Mouse (Mus musculus) layer of hippocampus, postnatal 25 days (tissue): ENCODE measurements at regions not wholly inside any gene's neighbourhood (a gene's known extent, or its start where the extent isn't known, plus 50 kb on each side); places are given as distances from the start of the nearest gene placed in this dataset.
"Not testable (repeated sequence)": the region's sequence is repeated elsewhere in the genome, so short reads cannot be mapped to it uniquely, and the experiment has no call there.

Source experiments
- DNase-seq, 2 experiments: peaks; one replicate each; pipeline ENCODE4 v3.0.0; 2022; ENCODE audit warnings: mixed read lengths in 2 of 2, low spot score in 1 of 2; ENCODE audit errors: extremely low spot score in 1 of 2

- peak; percentile 14 to 54 for DNase-seq
Observed at GRCm38 (mm10) chr12:18207941-18208340, 306.4 kb upstream of the 5730507C01Rik start.

GRCm38 (mm10) chr12:18216432-18216926 is 297.8 kb upstream of the 5730507C01Rik start:
- DNase-seq, result not testable (repeated sequence)

- DNase-seq, result no peak
Observed at GRCm38 (mm10) chr12:18224516-18224915, 289.8 kb upstream of the 5730507C01Rik start.

GRCm38 (mm10) chr12:18226691-18227090 is 287.6 kb upstream of the 5730507C01Rik start:
- DNase-seq, result no peak

- DNase-seq, result not testable (repeated sequence)
Observed at GRCm38 (mm10) chr12:18231896-18232295, 282.4 kb upstream of the 5730507C01Rik start.

- not testable (repeated sequence) for DNase-seq
Observed at GRCm38 (mm10) chr12:18236330-18236729, 278.0 kb upstream of the 5730507C01Rik start.

GRCm38 (mm10) chr12:18237549-18237948 is 276.8 kb upstream of the 5730507C01Rik start:
- no peak for DNase-seq
